Mouse (Mus musculus) megakaryocyte-erythroid progenitor cell, adult 5 weeks (primary cell): ENCODE measurements around the gene Tef. TPM values are rescaled to one million over a fixed set of nuclear protein-coding genes. Genes with fewer than 3 reads are reported as not detected.

ENCODE experiments used
- polyA plus RNA-seq: library from polyadenylated mRNA; stranded (reverse); fragments of >175 nt; gene quantifications from 2 replicates; pipeline ENCODE4 v1.2.3, GENCODE M21; 2012

Gene Tef
- polyA plus RNA-seq: 47.1 and 54.1 TPM in 2 replicates

DNA sequence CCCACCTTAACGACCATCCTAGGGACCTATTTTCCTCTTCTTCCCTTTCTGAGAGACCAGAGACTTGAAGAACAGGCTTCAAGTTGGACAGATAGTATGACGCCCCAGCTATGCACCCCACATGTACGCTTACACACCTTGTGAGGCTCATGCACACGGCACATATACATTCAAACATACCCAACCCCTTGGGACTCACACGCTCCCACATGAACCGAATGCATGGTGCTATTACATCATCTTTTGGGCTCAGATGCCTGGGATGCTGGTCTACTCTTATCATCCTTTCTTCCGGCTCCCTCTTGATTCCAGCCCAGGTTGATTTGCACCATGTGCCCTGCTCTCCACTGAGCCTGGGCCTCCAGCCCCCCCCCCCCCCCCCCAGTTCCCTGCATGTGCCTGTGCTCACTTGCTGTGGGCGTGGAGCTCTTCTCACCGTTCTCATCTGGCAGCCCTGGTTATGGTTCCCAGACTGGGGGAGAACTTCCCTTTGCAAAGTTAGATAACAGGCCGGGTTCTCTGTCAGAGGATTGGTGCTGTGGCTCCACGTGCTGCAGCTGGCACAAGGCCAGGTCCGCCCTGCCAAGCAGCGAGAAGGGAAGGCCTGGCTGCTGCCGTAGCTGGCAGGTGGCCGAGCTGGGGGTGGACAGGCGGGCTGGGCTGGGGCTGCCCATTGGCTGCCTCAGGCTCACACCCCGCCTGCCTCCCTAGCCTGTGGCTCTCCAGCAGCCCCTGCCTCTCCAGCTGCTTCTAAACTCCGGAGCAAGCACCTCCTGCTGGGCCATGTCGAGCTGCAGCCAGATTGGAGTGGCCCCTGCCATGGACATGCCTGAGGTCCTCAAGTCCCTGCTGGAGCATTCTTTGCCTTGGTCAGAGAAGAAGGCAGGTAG, at the start of gene Tef:
Gene Tef (plus strand): TSS at position 421 of the 890 bp plus-strand sequence.

DNA sequence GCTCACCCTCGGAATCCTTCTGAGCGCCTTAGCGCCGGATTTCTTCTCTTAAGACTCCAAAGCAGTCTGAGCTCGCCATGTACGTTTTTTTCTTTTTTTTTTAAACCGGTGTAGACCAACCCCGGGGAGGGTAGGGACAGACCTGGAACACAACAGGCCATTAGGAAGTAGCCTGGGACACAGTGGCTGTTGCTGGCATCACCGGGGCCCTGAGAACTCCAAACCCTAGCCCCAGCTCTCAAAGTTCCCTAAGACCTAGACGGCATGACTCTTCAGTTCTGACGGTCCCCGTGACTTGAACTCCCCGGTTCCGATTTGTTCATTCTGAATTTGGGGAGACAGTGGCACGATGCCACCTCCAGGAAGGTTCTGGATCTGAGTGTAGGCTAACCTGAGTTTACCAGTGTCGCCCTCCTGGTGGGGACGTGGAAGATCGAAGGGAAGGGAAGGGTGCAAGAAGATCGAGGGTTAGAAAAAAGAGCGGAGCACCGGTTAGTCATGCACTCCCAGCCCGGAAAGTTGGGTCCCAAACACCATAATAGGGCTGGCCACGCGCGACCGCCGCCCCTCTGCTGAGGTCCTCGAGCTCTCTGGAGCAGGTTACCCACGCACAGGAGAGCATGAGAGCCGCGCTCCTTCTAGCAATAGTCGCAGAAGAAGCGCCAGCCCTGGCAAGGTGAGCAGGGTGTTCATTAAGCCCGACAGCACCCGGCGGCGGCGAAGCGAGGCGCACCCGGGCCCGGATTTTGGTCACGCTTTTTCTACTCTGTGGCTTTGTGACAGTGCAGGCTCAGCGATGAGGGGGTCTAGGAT, 56.5 kb downstream of the Tef start, which contains the start of gene Tob2:
Gene Tob2 (minus strand): TSS at position 280 of the 813 bp plus-strand sequence.

DNA sequence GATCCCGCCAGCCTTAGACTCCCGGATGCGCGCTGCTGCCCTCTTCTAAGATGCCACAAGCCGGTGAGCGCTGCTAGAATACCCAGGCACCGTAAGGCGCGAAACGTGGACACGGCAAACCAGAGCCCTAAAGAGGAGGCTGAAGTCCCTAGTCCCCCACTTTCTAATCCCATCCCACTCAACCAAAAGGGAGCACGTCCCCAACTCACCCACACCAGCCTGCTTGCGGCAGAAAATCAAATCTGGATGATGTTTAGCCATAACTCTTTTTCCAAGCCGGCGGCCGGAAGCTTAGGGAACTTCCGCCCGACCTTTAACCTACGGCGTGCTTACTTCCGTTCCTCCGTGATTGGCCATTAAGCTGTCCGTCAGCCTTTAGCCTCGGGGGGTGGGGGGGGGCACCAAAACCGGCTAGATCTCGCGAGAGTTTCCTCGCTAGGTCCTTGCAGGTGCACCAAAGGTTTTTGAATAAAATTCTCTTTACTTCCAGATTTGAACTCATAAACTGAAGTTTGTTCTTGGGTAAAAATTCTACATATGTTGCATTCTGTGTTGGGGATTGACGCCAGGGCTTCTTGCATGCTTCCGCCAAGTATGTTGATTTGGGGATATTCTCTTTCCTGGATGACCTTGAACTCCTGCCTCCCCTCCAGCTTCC, 69.5 kb downstream of the Tef start, which contains the start of gene Phf5a:
Gene Phf5a (minus strand): TSS at position 308 of the 658 bp plus-strand sequence.

DNA sequence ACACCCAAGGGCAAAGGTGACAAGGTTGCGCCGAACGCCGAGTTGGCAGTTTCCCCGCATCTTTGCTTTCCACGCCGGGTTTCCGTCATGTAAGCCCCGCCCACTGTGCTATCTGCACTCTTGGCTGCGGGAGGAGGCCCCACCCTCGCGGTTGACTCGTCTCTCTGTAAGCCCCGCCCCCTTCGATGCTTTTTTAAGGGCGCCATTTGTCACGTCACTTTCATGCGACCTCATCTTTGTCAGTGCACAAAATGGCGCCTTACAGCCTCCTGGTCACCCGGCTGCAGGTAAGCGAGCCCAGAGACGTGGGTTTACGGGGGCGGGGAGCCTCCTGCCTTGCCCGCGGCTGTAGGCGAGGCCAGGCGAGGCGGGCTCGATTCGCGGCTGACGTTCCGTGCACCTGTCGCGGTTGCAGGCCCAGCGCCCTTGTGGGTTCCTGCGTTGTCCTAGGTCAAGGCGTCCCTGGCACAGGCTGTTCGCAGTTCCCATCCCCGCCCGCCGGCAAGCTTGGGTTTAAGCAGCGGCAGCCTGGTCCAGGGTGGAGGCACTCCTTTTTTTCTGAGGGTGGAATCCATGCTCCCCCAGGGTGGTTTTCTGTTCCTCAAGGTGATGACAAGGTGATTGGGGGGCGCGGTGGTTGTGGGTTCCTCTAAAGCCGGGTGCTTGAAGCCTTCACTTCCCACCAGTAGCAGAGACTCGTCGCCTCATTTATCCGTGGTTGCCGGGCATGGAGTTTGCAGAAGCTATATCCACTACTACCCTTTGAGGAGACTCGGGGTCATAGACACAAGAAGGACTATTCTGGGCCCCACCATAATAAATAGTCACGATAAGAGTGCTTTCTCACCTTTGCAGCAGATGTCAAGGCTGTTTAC, 70.3 kb downstream of the Tef start, which contains the start of gene Aco2:
Gene Aco2 (plus strand): TSS at position 48 of the 875 bp plus-strand sequence.

Other genes with a start within 250 kb of the Tef start
- gene Ep300, start 217.1 kb upstream of the Tef start, polyA plus RNA-seq: 20.2 and 26.6 TPM in 2 replicates
- 12.5 and 14.7 TPM in 2 replicates for gene L3mbtl2, start 138.5 kb upstream of the Tef start, polyA plus RNA-seq
- 1.6 and 2.5 TPM in 2 replicates for gene Chadl, start 105.1 kb upstream of the Tef start, polyA plus RNA-seq
- gene Zc3h7b, start 57.4 kb upstream of the Tef start, polyA plus RNA-seq: 61.7 and 71.5 TPM in 2 replicates
- 172 and 186 TPM in 2 replicates for gene Rangap1, start 56.9 kb upstream of the Tef start, polyA plus RNA-seq
- gene Tob2, start 56.4 kb downstream of the Tef start, polyA plus RNA-seq: 131 and 165 TPM in 2 replicates
- 5.8 and 10.2 TPM in 2 replicates for gene Phf5a, start 69.5 kb downstream of the Tef start, polyA plus RNA-seq
- 126 and 127 TPM in 2 replicates for gene Aco2, start 69.9 kb downstream of the Tef start, polyA plus RNA-seq
- gene Polr3h, start 123.8 kb downstream of the Tef start, polyA plus RNA-seq: 78.0 and 82.2 TPM in 2 replicates
- gene Csdc2, start 134.3 kb downstream of the Tef start, polyA plus RNA-seq: 0.02 and 0.14 TPM in 2 replicates
- gene Pmm1, start 158.5 kb downstream of the Tef start, polyA plus RNA-seq: 82.2 and 88.9 TPM in 2 replicates
- gene 1700029P11Rik, start 178.1 kb downstream of the Tef start, polyA plus RNA-seq: 0.17 TPM in 1 of 2 replicates, not detected in the other
- gene Xrcc6, start 185.4 kb downstream of the Tef start, polyA plus RNA-seq: 12.5 and 15.6 TPM in 2 replicates
- gene Desi1, start 231.4 kb downstream of the Tef start, polyA plus RNA-seq: 53.7 and 65.5 TPM in 2 replicates
- gene Snu13, start 245.2 kb downstream of the Tef start, polyA plus RNA-seq: 161 and 168 TPM in 2 replicates